Mouse (Mus musculus): ENCODE results near the gene Tmem151a. TPM values are rescaled to one million over a fixed set of nuclear protein-coding genes. Genes with fewer than 3 reads are reported as not detected.
A peak's percentile ranks its signal among the peaks of the same experiment; 100 is the strongest.

Tmem151a gene
- total RNA-seq, 2 experiments from 2014 or later: 146 to 149 TPM

- no peak for DNase-seq (ENCODE audit: low spot score in 2 of 2)
Measured at GRCm38 (mm10) chr19:5068570-5069234, 16.6 kb downstream of the Tmem151a start.

- no peak for DNase-seq (ENCODE audit: low spot score in 2 of 2)
Measured at GRCm38 (mm10) chr19:5067867-5068569, 17.3 kb downstream of the Tmem151a start, which contains the start of gene Cd248. Cd248 (plus strand) TSS chr19:5068078.

DNA sequence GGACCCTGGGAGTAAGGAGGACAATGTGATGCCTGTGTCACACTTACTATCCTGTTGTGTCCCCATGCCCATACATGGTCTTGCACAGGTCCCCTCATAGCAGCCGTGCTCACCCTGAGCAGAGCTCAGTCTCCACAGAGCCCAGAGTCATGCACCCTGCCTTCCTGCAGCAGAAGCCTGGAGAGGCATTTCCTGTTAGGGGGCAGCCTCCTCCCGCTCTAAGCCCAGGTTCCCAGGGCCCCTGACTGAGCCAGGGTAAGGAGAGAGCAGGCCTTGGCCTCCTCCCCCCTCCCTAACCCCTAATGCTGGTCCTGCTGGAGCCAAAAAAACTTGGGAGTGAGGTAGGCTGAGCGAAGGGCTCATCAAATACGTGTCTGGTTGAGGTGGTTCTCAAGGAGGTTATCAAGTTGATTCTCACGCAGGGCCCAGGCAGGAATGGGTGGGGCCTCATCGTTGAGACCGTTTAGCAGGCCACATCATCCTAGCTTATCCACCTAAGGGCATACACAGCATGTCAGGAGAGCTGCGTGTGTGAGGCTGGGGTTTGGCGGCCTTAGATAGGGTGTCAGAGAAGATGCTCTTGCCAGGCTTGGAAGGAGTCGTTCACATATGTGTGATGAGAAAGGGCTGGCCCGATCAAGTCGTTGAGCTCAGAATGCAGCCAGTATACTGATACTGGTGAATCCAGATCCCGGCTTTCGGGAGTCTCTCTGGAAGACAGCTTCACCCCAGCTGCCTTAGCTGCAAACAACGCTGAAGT, 18.1 kb downstream of the Tmem151a start:
- no peak for DNase-seq (ENCODE audit: low spot score in 2 of 2)

DNA sequence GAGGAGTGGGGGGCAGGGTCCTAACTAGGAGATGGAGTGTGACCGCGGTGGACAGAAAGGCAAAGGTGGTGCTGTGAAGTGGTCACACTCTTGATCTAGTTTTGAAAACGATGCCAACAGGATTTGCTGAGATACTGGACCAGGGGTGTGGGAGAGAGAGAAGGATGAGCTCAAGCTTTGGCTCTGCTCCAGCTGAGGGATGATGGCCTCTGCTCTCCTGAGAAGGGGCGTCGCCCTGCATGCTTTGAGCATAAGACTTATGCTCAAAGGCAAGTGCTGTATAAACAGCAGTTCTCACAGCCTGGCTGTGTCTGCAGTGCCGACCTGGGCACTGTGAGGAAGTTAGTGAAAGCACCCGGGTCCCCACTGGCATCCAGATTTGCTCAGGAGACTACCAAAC, 20.2 kb downstream of the Tmem151a start:
- no peak for DNase-seq (ENCODE audit: low spot score in 2 of 2)

DNA sequence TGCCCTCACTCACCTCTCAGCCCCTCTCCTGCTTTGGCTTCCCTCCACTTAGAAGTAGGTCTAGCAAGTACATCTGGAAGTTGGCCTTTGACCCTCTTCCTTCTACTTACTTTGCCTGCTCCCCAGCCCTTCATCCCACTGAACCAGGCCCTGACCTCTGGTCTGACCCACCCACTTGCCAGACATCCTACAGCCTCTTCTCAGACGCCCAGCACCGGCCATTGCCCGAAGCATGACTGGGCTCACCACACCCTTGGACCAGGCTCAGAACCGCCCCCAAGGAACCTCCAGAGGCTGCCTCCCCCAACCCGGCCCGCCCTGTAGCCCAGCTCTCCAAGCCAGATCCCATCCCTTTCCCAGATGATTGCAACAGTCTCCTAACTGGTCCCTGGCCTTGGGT, 22.9 kb downstream of the Tmem151a start:
- no peak for DNase-seq (ENCODE audit: low spot score in 2 of 2)

DNA sequence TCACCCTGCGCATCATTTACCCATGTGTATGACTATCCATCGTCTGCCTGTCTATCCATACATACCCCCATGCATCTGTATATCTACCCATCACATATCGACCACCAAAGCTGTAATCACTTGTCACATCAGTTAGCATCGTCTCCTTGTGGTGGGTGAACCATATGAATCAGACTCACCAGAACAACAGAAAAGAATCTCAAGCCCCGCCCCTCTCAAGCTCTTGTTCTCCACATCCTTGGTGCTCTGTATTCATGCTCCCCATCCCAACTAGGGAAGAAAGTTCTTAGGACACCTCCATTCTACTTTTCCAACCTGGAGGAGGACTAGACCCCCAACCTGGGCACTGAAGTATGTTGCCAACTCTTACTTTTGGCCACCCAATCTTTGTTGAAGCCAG, 23.3 kb downstream of the Tmem151a start:
- DNase-seq (ENCODE audit: low spot score in 2 of 2): no peak

DNA sequence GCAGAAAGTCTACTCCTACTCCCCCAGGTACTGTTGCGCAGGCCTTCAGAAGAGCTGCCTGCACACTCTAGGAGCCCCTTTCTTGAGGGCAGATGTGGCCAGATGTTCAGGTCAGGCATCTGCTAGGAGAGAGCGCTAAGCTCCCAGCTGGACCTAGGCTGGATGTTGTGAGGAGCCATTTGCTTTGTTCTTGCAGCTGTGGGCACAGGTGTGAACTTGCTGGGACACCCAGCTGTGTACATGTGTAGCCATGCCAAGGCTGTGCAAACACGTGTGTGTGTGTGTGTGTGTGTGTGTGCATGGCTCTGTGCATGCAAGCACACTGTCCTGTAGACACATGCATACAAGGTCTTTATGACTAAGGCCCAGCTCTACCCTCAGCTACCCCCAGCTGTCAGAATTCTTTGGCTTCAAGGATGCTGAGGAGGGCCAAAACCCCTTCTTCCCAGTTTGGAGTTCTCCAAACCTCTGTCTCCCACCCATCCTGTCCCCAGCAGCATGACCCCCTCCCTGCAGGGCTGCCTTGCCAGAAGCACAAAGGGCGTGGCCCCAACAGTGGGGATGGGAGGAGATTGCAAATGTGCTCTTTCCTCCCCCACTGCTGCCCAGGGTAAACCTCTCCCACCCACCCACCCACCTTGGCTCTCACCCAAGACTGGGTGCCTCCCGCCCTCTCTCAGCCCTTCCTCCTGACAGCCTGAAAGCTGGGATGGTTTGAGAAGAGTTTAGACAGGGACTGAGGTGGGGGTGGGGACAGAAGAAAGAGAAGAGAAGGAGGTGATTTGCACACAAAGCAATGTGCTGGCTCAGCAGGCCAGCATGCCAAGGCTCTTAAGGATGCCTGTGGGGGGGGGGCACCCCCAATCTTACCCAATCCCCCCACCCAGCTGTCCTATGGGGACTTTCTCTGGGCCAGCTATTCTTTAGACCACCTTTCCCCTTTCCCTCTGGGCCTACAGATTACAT, 24.7 kb downstream of the Tmem151a start:
- DNase-seq (ENCODE audit: low spot score in 2 of 2): no peak

GRCm38 (mm10) chr19:5058801-5059771, 26.2 kb downstream of the Tmem151a start:
- no peak for DNase-seq (ENCODE audit: low spot score in 2 of 2)

GRCm38 (mm10) chr19:5057876-5058775, 27.2 kb downstream of the Tmem151a start:
- no peak for DNase-seq (ENCODE audit: low spot score in 2 of 2)

DNA sequence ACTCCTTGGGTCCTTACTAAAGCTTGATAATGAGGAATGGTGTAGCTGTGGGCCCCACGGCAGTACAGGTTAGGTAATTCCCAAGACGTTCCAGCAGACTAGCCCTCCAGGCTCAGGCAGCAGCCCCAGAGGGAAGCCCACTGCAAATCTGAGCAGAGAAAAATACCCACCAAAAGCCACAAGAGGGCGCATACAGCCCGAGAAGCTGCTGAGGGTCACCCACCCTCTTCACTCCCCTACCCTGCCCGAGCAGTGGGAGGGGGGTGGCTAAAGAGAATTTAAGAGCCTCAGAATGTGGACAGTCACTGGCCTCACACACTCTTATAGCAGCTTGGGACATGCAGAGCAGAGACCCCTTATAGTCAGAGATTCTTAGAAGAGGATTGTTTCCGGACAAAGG, 29.1 kb downstream of the Tmem151a start:
- DNase-seq (ENCODE audit: low spot score in 2 of 2): no peak

DNA sequence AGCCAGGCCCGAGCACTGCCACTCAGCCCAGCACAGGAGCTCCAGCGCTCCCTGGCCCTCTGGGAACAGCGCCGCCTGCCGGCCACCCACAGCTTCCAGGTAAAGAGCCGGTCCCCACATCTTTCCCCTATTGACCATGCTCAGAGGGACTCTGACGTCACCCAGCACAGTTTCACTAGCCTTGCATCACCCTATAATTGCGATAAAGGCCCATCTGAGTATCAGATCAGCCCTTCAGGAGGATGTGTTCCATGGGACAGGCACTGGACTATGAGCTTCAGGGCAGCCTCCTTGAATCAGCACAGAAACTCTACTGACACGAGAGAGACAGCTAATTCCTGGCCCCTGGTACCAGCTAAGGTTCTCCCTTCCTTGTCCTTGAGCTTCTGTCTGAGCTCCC, 31.4 kb downstream of the Tmem151a start:
- DNase-seq (ENCODE audit: low spot score in 2 of 2): peak; percentile 70 to 71

DNA sequence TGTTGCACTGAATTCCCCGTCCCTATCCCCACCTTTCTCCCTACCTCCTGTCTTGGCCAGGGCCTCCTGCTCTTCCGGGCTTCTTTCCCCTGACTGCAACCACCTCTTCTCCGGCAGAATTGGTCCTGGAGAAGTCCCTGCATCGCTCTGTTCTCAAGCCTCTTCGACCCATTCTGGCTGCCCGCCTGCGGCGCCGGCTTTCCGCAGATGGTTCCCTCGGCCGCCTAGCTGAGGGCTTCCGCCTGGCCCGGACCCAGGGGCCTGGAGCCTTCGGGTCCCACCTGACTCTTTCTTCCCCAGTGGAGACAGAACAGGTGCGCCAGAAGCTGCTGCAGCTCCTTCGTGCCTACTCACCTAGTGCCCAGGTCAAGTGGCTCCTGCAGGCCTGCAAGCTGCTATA, 32.5 kb downstream of the Tmem151a start:
- no peak for DNase-seq (ENCODE audit: low spot score in 2 of 2)

DNA sequence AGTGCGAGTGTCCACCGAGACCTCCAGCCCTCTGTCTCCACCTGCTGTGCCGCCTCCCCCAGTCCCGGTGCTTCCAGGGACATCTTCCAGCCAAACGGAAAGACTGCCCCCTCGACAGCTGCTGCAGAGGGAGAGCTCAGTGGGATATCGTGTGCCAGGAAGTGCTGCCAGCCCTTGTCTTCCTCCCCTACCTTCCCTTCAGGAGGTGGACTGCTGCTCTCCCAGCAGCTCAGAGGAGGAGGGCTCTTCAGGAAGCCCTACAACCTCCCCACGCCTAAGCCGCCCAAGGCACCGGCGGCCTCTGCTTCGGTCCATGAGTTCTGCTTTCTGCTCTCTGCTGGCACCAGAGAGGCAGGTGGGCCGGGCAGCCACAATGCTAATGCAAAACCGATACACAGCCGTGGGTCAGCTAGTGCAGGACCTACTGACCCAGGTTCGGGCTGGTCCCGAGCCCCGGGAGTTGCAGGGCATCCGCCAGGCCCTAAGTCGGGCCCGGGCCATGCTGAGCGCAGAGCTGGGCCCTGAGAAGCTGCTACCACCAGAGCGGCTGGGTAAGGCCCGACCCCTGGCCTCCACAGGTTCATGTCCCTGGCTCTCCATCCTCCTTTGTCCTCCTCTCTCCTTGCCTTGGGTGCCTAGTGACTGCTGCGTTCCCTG, 33.0 kb downstream of the Tmem151a start:
- peak; percentile 72 to 79 for DNase-seq (ENCODE audit: low spot score in 2 of 2)

- DNase-seq (ENCODE audit: low spot score in 2 of 2): no peak
Measured at GRCm38 (mm10) chr19:5051515-5051914, 33.8 kb downstream of the Tmem151a start.

GRCm38 (mm10) chr19:5051031-5051430, 34.3 kb downstream of the Tmem151a start:
- peak in 1 of 2 experiments; percentile 42 for DNase-seq (ENCODE audit: low spot score in 2 of 2)

- DNase-seq (ENCODE audit: low spot score in 2 of 2): peak; percentile 69 to 84
Measured at GRCm38 (mm10) chr19:5050047-5050905, 35.1 kb downstream of the Tmem151a start, which contains the start of gene Rin1. Rin1 (plus strand) TSS chr19:5050481.

- no peak for DNase-seq (ENCODE audit: low spot score in 2 of 2)
Measured at GRCm38 (mm10) chr19:5049325-5049724, 36.0 kb downstream of the Tmem151a start.

Measured in left cerebral cortex, adult 18-20 months (tissue).